Mouse (Mus musculus): ENCODE measurements at regions not wholly inside any gene's neighbourhood (a gene's known extent, or its start where the extent isn't known, plus 50 kb on each side); places are given as distances from the start of the nearest gene placed in this dataset.

DNA sequence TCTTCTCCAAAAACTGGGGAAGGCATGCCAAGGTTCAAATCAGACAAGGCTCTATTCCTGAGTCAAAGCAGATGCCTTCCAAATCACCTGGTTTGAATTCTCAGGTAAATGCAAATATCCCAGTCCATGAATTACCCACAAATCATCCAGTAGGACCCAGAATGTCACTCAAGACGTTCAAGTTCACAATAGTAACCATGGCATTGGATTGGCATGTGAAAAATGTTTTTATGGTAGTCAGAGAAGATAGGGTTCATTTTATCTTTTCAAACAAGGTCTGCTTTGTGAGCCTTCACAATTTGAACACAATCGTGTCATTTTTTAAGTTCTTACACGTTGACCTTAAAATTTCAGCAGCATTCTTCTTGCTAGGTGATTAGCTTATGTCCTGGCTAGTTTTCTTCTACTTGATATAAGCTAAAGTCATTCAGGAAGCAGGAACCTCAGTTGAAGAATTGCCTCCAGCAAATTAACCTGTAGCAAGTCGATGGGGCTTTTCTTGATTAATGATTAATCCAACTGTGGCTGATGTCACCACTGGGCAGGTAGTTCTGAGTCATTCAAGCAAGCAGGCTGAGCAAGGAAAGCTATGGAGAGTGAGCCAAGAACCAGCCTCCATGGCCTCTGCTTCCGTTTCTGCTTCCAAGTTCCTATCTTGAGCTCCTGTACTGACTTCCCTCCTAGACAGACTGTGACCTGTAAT is 165.3 kb upstream of the Sox11 start:
- TF ChIP-seq CTCF (IDR thresholded peaks at IDR 0.05; ENCODE audit: borderline replicate concordance, insufficient read depth, low read depth, low read length): no peak
- TF ChIP-seq POLR2A (IDR thresholded peaks at IDR 0.05; ENCODE audit: borderline replicate concordance, insufficient read depth, low read length): no peak
